Mouse (Mus musculus): ENCODE results near the gene Cfdp1.
"Not testable (repeated sequence)": the region's sequence is repeated elsewhere in the genome, so short reads cannot be mapped to it uniquely, and the experiment has no call there.

DNA sequence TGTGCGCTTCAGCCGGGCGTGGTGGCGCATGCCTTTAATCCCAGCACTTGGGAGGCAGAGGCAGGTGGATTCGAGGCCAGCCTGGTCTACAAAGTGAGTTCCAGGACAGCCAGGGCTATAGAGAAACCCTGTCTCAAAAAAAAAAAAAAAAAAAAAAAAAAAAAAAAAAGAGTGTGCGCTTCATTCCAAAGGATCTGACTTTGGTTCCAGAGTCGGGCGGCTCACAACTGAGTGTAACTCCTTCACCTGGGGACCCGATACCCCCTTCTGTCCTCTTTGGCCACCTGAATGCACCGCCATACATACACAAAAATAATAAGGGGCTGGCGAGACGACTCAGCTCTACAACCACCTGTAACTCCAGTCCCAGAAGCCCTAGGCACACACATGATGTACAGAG, 872 bp downstream of the Cfdp1 start:
- TF ChIP-seq CTCF (IDR thresholded peaks at IDR 0.05; ENCODE audit: low read depth, low read length); POLR2AphosphoS5 (IDR thresholded peaks at IDR 0.05; ENCODE audit: insufficient replicate concordance, low read depth, low read length); GATA1 (IDR thresholded peaks at IDR 0.05; ENCODE audit: borderline replicate concordance, low read length); GATA2 (IDR thresholded peaks at IDR 0.05; ENCODE audit: borderline replicate concordance, low read depth, low read length); TAL1 (conservative IDR thresholded peaks at IDR 0.05; ENCODE audit: low read depth, low read length): not testable (repeated sequence)
